Mouse (Mus musculus) cortical plate, adult 2 months (tissue): ENCODE measurements around the gene Adora1.

ENCODE experiments used
- CTCF ChIP-seq: fragments of 200-500 bp; IDR thresholded peaks from 2 replicates; pipeline ENCODE4 v1.5.1; 2011; ENCODE audit warnings: mild to moderate bottlenecking, control low read depth, low read length; ENCODE audit not compliant: insufficient read depth; ENCODE audit errors: extremely low read depth
- POLR2A ChIP-seq: fragments of 200-500 bp; IDR thresholded peaks from 2 replicates; pipeline ENCODE4 v1.6.1; 2011; ENCODE audit warnings: mild to moderate bottlenecking, low read length, control low read depth; ENCODE audit not compliant: insufficient read depth; ENCODE audit errors: extremely low read depth

DNA sequence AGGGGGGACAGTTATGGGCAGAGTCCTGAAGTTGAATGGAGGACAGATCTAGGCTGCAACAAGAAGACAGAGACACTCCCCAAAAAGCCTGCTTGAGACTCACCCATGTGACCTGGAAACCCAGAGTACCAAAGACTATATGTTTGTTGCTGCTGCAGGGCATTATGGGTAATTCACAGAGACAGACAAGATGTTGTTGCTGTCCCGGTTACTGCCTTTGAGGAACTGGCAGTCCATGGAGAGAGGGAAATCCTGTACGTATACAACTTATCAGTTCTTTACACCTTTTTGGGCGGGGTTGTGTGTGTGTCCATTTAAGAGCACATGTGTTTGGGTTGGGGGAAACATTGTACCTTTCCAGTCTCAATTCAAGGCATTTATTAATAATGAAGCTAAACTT is 3.5 kb downstream of the Adora1 start:
- TF ChIP-seq CTCF = no peak
- TF ChIP-seq POLR2A = no peak
